Mouse (Mus musculus): ENCODE results near the gene Irx4.

Gene Irx4

DNA sequence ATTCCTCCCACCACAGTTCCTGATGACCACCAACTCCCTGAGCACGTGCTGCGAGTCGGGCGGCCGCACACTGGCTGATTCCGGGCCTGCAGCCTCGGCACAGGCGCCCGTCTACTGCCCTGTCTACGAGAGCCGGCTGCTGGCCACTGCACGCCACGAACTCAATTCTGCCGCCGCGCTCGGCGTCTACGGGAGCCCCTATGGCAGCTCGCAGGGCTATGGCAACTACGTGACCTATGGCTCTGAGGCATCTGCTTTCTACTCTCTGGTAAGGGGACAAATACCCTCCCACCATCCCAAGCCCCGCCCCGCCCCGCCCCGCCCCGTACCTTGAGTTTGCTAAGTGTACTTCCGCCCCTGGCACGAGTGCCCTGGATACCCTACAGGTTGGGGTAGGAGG lies 5.2 kb downstream of the Irx4 start:
- in situ Hi-C loops (cut with MboI; ENCODE audit: low pct_unique_long_range_greater_than_20kb in 1 of 2, low sequenced_read_pairs in 2 of 2, unreplicated experiment in 1 of 2), result loop anchor here in 1 of 2 experiments (10.0 to 25.0 kb wide), 2 partner anchors 631 to 1303 kb away; partner anchors contain the start of gene Irx1

DNA sequence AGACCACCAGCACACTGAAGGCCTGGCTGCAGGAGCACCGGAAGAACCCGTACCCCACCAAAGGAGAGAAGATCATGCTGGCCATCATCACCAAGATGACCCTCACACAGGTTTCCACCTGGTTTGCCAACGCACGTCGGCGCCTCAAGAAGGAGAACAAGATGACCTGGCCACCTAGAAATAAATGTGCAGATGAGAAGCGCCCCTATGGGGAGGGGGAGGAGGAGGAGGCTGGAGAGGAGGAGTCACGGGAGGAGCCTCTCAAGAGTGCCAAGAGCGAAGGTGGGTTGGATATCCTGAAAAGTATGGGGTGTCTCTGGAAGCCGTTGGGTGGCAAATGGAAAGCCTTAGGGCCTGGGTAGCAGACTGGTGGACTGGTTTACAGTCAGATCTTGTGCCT lies 7.3 kb downstream of the Irx4 start:
- in situ Hi-C loops (cut with MboI; ENCODE audit: low pct_unique_long_range_greater_than_20kb in 1 of 2, low sequenced_read_pairs in 2 of 2, unreplicated experiment in 1 of 2), result loop anchor here in 1 of 2 experiments (10.0 to 25.0 kb wide), 2 partner anchors 633 to 1305 kb away; partner anchors contain the start of gene Irx1

DNA sequence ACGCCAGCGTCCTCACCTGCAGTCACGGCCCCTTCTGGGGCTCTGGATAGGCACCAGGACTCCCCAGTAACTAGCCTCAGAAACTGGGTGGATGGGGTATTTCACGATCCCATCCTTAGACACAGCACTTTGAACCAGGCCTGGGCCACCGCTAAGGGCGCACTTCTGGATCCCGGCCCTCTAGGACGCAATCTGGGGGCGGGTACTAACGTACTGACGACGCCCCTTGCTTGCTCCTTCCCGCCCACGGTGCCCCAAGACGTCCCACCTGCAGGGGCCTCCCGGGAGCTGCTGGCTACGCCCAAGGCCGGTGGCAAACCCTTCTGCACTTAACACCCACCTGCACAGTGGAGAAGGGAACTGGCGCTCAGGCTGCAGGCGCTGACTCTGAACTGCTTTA lies 8.4 kb downstream of the Irx4 start:
- in situ Hi-C loops (cut with MboI; ENCODE audit: low pct_unique_long_range_greater_than_20kb in 1 of 2, low sequenced_read_pairs in 2 of 2, unreplicated experiment in 1 of 2), result loop anchor here in 1 of 2 experiments (10.0 to 25.0 kb wide), 2 partner anchors 634 to 1306 kb away; partner anchors contain the start of gene Irx1

DNA sequence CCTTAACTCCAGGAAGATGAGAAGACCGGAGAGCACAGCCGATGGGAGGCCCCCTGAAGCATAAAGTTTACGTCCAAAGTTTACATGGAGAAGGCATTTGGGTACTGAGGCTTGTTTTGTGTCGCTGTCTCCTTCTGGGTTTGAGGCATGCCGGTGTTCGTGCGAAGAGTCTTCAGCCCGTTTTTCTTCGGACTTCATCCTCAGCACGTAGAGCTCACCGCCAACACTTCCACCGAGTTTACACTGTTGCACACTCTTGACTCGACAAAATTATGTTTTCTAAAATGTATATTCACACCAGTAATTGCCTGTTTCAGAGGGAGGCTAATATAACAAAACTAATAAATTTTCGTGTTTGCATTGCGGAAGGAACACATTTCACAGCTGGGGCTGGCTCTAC lies 9.0 kb downstream of the Irx4 start:
- in situ Hi-C loops (cut with MboI; ENCODE audit: low pct_unique_long_range_greater_than_20kb in 1 of 2, low sequenced_read_pairs in 2 of 2, unreplicated experiment in 1 of 2), result loop anchor here in 1 of 2 experiments (10.0 to 25.0 kb wide), 2 partner anchors 634 to 1307 kb away; partner anchors contain the start of gene Irx1

DNA sequence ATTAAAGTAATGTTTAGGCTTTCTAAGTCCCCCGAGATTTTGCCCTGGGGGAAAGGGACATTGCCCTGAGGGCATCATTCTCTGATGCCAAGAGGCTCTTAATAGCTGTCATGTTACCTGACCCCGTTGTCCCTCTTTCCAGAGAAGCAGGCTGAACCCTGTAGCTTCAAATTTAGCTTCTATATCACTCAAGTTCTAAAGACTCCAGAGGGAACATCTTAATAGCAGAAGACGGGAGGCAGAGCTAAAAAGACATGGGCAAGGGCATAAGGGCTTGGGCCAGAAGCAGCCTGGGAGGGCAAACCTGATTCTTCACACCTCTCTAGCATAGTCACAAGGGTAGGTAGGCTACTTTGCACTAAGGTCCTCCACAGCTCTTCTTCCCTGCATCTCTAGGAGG lies 9.6 kb downstream of the Irx4 start:
- in situ Hi-C loops (cut with MboI; ENCODE audit: low pct_unique_long_range_greater_than_20kb in 1 of 2, low sequenced_read_pairs in 2 of 2, unreplicated experiment in 1 of 2), result loop anchor here in 1 of 2 experiments (10.0 to 25.0 kb wide), 2 partner anchors 635 to 1308 kb away; partner anchors contain the start of gene Irx1

DNA sequence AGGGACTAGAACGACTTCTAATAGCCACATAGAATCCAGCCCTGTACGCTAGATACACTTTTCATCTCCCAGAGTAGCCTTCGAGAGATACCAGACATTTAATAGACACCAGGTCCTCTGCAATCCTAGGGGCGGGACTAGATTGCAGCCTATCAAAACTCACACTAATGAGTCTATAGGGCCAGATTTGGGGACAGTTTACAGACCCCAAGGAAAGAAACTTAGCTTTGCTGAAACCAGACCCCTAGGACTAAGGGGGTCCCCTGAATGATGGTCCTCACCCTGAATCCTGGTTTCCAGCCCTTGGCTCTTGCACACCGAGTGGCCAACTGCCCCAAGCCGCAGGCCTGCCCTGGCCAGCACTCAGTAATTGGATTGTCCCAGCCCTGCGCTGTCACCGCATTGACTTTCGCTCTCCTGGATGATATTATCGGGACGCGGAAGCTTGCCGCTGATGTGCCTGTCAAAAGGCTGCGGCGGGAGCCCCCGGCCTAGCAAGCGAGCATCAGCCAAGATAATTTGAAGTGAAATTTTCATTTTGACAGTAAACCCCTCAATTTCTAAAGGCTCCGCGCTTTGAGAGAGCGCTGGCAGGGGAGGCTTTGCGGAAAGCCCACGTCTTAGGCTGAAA lies 10.3 kb downstream of the Irx4 start:
- in situ Hi-C loops (cut with MboI; ENCODE audit: low pct_unique_long_range_greater_than_20kb in 1 of 2, low sequenced_read_pairs in 2 of 2, unreplicated experiment in 1 of 2), result loop anchor here in 1 of 2 experiments (25.0 kb wide), 1 partner anchor 1308 kb away; the partner anchor contains the start of gene Irx1

DNA sequence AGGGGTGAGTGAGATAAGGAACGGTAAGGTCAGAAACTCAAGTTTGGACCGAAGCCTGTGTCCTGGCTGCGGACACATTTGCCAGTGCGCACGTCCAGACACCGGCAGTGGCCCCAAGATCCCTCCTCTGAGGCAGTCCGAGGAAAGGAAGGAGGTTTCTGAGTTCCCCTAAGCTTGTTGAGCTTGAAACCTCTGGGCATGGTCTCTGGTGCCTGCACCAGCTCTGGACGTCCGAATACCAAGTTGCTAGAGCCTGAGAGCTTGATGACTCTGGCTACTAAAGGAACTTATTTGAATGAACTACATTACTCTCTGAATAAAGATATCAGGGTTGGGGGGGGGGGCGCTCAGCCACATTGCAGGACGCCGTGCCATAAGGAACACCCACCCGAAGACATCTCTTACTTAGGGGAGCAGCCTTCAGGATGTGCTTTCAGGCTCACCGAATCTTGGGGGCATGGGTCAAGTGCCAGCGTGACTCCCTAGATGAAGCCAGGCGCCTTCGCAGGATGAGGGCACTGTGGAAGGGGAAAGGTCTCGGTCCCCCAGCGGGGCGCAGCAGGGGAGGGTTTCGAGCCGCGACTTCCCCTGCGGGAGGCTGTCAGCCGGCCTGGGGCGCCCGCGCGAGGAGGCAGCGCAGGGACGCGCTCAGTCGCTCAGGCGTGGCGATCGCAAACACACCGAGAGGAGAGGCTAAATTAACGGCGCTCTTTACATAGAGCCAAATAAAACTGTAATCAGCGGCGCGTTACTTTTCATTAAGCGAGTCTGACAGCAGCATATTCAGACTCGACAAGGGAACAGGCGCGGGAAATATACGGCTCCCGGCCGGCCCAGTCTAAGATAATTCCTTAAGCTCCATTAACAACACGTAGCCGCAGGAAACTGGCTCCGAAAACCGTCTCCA lies 11.3 kb downstream of the Irx4 start:
- in situ Hi-C loops (cut with MboI; ENCODE audit: low pct_unique_long_range_greater_than_20kb in 1 of 2, low sequenced_read_pairs in 2 of 2, unreplicated experiment in 1 of 2), result loop anchor here in 1 of 2 experiments (25.0 kb wide), 1 partner anchor 1309 kb away; the partner anchor contains the start of gene Irx1

DNA sequence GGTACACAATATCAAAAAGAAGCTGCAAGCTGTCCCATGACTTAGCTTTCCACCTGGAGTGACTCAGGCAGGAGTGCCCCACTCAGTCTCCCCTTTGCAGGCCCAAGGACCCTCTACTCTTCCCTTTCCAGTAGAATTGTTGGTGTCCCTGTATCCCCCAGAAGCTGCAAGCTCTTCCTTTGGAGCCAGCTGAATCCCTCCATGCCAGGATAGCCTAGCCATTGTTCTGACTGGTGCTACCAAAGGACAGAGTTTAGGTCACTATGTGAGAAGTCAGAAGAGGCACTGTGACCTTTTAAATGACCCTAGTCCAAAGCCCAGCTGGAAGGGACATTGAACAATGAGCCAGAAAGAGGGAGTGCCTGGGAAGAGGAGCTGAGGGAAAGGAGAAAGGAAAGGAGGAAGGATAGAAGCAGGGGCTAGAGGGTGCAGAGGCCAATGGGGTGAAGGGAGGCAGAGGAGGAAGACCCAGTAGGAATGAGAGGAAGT lies 12.6 kb downstream of the Irx4 start:
- in situ Hi-C loops (cut with MboI; ENCODE audit: low pct_unique_long_range_greater_than_20kb in 1 of 2, low sequenced_read_pairs in 2 of 2, unreplicated experiment in 1 of 2), result loop anchor here in 1 of 2 experiments (25.0 kb wide), 1 partner anchor 1311 kb away; the partner anchor contains the start of gene Irx1

DNA sequence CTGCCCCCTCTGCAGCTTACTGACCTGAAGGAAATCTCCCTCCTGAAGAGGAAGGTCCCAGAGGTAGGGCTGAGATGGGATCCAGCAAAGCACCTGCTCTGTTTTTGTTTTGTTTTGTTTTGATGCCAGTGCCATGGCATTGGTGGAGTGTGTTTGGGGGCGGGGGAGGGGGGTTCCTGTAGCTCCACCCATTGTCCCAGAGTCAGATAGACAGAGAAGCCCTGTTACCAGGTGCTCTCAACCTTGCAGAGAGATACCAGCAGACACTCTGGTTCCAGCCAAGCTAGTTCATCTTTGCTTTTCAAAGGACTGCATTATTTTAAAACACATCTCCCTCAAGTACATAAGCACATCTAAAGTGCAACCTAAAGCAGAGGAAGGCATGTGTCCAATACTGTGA lies 13.3 kb downstream of the Irx4 start:
- in situ Hi-C loops (cut with MboI; ENCODE audit: low pct_unique_long_range_greater_than_20kb in 1 of 2, low sequenced_read_pairs in 2 of 2, unreplicated experiment in 1 of 2), result loop anchor here in 1 of 2 experiments (25.0 kb wide), 1 partner anchor 1311 kb away; the partner anchor contains the start of gene Irx1

DNA sequence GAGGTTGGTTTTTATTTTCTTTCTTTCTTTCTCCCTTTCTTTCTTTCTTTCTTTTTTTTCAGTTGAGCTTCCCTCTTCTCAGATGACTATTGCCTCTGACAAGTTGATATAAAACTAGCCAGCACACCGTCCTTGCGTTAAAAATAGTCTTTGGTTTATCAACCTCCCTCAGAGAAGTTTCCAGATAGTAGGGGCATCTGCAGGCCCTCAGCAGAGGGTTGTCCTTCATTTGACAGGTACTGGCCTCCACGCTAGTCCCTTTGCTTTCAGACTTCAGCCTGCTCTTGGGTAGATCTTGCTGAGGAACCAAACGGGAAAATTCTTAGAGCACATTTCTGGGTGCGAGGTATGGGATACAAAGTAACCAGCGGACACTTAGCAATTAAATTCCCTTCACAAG lies 17.1 kb downstream of the Irx4 start:
- in situ Hi-C loops (cut with MboI; ENCODE audit: low pct_unique_long_range_greater_than_20kb in 1 of 2, low sequenced_read_pairs in 2 of 2, unreplicated experiment in 1 of 2), result no loop called here

DNA sequence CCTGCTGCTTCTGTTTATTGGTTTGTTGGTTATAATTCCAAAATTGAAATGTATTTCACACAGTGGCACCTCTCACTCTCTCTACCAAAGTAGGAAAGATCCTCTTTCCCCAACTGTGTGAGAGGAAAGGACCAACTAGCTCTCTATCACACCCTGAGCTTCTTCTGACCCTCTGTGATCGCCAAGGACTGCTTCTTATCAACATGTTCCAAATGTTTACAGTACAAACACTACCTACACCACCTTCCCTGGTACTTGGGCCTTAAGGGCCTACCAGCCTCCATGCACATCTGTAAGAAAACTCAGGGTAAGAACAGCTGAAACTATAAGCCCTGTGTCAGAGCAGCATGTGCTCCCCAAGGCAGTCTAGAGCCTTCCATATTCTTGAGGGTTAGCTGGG lies 17.5 kb downstream of the Irx4 start:
- in situ Hi-C loops (cut with MboI; ENCODE audit: low pct_unique_long_range_greater_than_20kb in 1 of 2, low sequenced_read_pairs in 2 of 2, unreplicated experiment in 1 of 2), result no loop called here

DNA sequence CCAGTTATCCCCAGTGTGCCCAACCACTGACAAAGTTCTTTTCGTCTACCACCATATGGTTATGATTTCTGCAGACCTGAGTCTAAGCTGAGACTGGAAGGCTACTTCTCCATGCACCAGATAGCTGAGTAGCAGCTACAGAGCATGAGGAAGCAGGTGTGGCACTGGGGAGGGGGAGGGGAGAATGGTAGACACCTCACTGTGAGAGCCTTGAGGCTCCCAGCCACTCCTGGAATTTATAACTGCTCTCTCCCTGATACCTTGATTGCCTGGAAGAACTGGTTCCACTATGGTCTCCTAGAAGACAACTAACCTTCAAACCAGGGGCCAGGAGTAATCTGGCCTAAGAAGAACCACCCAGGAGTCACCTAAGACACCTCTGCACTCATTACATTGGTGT lies 18.9 kb downstream of the Irx4 start:
- in situ Hi-C loops (cut with MboI; ENCODE audit: low pct_unique_long_range_greater_than_20kb in 1 of 2, low sequenced_read_pairs in 2 of 2, unreplicated experiment in 1 of 2), result no loop called here

DNA sequence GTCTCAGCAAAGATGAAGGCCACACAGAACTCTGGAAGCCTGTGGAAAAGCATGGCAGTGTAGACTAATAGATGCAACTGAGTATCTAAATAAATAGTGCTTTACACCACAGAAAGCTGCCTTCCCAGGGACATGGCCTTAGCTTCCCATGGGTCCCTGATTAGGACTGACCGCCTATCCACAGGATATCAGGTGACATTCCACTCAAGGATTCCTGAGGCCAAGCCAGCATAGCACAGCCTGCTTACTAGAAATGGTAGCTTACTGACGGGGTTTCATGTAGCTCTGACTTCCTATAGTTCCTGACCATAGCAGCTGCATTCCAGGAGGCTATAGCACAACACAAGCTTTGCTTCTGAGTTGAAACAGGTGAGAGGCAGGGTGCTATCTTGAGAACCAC lies 22.1 kb downstream of the Irx4 start:
- in situ Hi-C loops (cut with MboI; ENCODE audit: low pct_unique_long_range_greater_than_20kb in 1 of 2, low sequenced_read_pairs in 2 of 2, unreplicated experiment in 1 of 2), result no loop called here

DNA sequence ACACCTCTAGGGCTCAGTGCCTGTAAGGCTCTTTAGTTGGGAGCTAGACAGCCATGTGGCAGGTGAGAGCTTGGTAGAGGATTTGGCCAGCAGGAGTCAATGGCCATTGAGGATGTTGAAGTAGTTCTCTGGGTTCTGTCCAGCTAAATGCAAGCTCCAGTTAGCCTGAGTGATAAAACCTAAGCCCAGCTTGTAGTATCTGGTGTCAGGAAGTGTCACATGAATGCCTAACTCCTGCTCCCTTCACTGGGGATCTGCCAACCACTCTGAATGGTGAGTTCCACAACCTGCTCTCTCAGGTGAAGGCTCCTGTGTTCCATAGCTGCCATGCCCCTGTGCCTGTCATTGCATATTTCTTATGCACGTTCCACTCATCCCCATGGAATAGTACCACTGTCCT lies 23.3 kb downstream of the Irx4 start:
- in situ Hi-C loops (cut with MboI; ENCODE audit: low pct_unique_long_range_greater_than_20kb in 1 of 2, low sequenced_read_pairs in 2 of 2, unreplicated experiment in 1 of 2), result no loop called here

DNA sequence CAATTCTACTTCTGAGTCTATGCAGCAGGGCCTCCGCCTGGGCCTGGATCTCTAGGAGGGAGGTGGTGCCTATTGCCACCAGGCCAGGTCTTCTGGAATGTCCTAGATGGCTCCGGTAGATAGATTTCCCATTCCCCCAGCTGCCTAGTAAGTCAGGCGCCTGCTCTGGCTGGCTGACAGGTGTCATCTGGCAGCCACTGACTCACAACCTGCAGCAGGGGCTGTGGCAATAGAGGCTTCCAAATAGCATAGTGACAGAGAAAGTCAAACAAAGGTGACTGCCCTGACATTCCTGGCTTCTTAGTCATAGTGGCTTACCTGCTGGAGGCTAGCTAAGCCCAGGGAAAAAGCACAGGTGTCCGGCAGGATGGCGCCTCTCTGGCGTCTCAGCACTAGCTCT lies 29.9 kb downstream of the Irx4 start:
- in situ Hi-C loops (cut with MboI; ENCODE audit: low pct_unique_long_range_greater_than_20kb in 1 of 2, low sequenced_read_pairs in 2 of 2, unreplicated experiment in 1 of 2), result no loop called here

DNA sequence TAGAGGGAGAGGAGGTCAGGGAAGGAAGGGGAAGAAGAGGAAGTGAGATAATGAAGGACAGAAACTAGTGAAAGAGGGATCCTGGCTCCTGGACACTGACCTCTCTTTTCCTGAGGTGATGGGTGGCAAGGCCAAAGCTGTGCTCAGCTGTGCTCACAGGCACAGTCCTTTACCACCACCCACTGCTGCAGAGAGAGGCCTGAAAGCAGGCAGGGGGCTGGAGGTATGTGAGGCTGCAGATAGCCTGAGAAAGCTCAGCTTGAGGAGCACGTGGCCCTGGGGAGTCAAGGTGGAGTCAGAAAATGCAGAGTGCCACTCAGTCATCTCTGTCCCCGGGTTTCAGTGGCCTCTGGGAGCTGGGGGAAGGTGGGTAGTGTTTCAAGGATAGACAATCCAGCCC lies 30.8 kb downstream of the Irx4 start:
- in situ Hi-C loops (cut with MboI; ENCODE audit: low pct_unique_long_range_greater_than_20kb in 1 of 2, low sequenced_read_pairs in 2 of 2, unreplicated experiment in 1 of 2), result no loop called here

DNA sequence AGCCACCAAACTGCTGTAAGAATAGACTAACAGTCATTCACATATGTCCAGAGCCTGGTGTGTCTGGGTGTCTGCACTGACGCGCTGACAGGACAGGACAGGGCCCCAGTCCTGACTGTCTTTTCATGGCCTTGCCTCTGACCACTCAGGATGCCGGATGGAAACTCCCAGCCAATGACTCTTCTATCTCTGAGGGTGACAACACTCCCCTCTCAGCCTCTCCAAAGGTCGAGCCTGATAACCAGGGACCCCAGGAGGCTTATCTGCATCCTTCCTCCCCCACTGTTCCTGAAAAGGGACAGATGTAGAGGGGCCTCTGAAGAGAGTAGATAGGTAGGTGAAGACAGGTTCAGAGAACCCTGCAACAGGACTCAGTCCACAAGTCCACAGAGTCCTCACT lies 38.4 kb downstream of the Irx4 start:
- in situ Hi-C loops (cut with MboI; ENCODE audit: low pct_unique_long_range_greater_than_20kb in 1 of 2, low sequenced_read_pairs in 2 of 2, unreplicated experiment in 1 of 2), result no loop called here

DNA sequence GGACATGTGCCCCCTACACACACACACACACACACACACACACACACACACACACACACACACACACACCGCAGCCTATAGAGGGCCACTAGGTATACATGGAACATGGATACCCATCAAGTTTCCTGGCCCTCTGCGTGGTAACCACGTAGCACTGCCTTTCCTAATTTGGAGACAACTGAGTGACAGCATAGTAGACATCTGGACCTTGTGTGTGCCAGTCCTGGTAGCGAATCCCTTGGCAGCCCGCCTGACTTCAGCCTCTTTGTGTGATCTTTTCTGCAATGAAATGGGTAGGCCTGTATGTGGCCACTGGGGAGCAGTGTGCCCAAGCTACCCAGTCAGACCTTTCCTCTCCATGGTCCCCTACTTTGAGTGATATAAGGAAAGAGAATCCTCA lies 39.0 kb downstream of the Irx4 start:
- in situ Hi-C loops (cut with MboI; ENCODE audit: low pct_unique_long_range_greater_than_20kb in 1 of 2, low sequenced_read_pairs in 2 of 2, unreplicated experiment in 1 of 2), result no loop called here

DNA sequence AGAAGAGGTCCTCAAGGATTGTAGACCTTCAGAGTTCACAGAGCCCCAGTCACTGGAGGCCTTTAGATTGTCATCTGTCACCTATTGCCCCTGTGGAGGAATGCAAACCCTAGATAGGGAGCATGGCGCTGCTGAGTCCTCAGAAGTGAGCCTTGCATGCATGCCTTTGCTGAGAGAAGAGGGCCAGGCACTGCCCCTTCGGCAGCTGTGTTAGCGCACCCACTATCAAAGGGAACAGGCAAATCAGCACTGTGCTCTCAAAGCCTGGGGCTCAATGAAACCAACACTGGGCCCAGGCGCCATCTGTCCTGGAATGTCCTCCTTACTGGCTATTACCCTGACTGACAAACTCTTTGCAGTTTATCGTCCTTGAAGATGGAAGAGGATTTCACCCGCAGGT lies 44.5 kb downstream of the Irx4 start:
- in situ Hi-C loops (cut with MboI; ENCODE audit: low pct_unique_long_range_greater_than_20kb in 1 of 2, low sequenced_read_pairs in 2 of 2, unreplicated experiment in 1 of 2), result loop anchor here (10.0 to 25.0 kb wide), 2 partner anchors 210 to 217 kb away; no protein-coding TSS in a partner anchor

Data from mouse embryonic stem cell (cell line).